Mouse (Mus musculus): ENCODE results near the gene Sun5. TPM values are rescaled to one million over a fixed set of nuclear protein-coding genes. Genes with fewer than 3 reads are reported as not detected.
A peak's percentile ranks its signal among the peaks of the same experiment; 100 is the strongest.
"Not testable (repeated sequence)": the region's sequence is repeated elsewhere in the genome, so short reads cannot be mapped to it uniquely, and the experiment has no call there.

Sun5 gene
- polyA plus RNA-seq, 1 experiment: not detected

DNA sequence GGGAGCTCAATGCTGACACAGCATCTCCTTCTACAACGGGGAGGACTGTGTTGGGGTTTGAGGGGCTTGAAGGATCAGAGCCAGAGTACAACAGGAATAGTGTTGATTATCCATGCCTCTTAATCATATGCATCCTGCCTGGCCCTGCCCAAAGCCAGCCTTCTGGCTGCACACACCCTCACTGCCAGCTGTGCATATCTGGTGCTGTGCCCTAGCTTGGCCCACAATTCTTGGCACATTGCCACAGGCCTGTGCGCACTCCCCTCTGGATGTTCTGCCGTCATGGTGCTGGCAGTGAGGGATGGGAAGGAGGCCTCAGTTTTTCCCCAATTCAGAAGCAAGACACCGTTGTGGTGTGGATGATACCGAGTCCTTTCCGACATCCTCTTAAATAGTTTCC is 46.3 kb downstream of the Sun5 start:
- H3K36me3 ChIP-seq (ENCODE audit: control insufficient read depth, insufficient read depth, low read length): no peaks in the 10 kb centered on the region
- no peak overlapping the region for H3K27ac ChIP-seq (ENCODE audit: insufficient read depth, low read depth, low read length)
- 69% methylated on average over 6 of the region's 6 CpGs for whole genome bisulfite sequencing
- no peaks in the 10 kb centered on the region for H3K4me1 ChIP-seq (ENCODE audit: control insufficient read depth, insufficient read depth, low read length)
- DNase-seq: no peak
- TF ChIP-seq CTCF (conservative IDR thresholded peaks at IDR 0.05; ENCODE audit: insufficient read depth, insufficient read length, low read depth, low read length): no peak
- TF ChIP-seq POLR2A (IDR thresholded peaks at IDR 0.05; ENCODE audit: low read depth, low read length): no peak
- no peaks in the 10 kb centered on the region for H3K27me3 ChIP-seq (replicated peaks; ENCODE audit: control insufficient read depth, insufficient read depth, low read length)
- H3K4me3 ChIP-seq (ENCODE audit: insufficient read depth, low read depth, low read length): no peak overlapping the region

DNA sequence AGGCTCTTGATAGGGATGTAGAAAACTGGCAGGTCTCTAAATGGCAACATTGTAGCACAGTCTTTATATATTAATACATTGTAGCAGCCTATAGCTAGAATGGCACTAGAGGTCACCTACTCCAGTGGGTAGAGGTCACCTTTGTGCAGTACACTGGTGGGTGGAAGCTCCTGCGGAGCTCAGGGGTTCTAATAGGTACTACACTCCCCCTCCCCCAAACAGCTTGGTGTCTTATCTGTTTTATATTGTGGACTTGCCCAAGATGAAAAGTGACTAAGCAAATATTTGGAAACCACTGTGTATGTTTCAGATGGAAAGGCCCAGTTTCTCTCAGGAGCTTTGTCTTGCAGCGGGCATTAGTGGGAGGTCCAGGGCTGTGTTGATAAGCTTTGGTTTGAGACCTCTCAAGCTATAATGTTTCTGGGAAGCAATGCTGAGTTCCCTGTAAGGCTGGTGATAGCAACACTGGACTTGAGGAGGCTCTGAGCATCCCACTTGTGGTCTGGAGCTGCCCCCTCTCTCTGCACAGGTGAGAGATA is 48.8 kb downstream of the Sun5 start:
- no peak overlapping the region for H3K4me3 ChIP-seq (ENCODE audit: insufficient read depth, low read depth, low read length)
- no peaks in the 10 kb centered on the region for H3K36me3 ChIP-seq (ENCODE audit: control insufficient read depth, insufficient read depth, low read length)
- no peaks in the 10 kb centered on the region for H3K27me3 ChIP-seq (replicated peaks; ENCODE audit: control insufficient read depth, insufficient read depth, low read length)
- H3K4me1 ChIP-seq (ENCODE audit: control insufficient read depth, insufficient read depth, low read length): no peaks in the 10 kb centered on the region
- DNase-seq: no peak
- H3K27ac ChIP-seq (ENCODE audit: insufficient read depth, low read depth, low read length): no peak overlapping the region
- TF ChIP-seq CTCF (conservative IDR thresholded peaks at IDR 0.05; ENCODE audit: insufficient read depth, insufficient read length, low read depth, low read length) (no peak), POLR2A (IDR thresholded peaks at IDR 0.05; ENCODE audit: low read depth, low read length) (no peak)
- 89% methylated on average over 2 of the region's 2 CpGs for WGBS

DNA sequence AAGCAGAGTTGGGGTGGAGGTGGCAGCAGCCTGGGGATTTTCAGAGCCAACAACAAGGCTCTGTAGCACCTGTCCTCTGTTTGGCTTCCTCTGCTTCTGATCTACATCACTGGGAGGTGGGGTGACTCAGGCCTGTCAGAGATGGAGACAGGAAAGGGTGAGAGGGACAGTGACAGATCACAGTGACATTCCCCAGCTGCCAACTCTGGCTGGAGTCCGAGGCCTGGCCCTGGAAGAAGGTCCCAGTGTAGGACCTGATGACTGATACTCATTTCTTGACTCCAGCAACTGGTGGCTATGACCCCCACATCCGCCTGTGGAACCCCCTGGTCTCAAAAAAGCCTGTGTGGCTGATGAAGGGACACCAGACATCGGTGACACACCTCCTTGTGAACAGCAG is 61.0 kb downstream of the Sun5 start:
- TF ChIP-seq CTCF (conservative IDR thresholded peaks at IDR 0.05; ENCODE audit: insufficient read depth, insufficient read length, low read depth, low read length): no peak
- no peak for TF ChIP-seq POLR2A (IDR thresholded peaks at IDR 0.05; ENCODE audit: low read depth, low read length)
- DNase-seq: no peak
- no peaks in the 10 kb centered on the region for H3K4me1 ChIP-seq (ENCODE audit: control insufficient read depth, insufficient read depth, low read length)
- H3K27me3 ChIP-seq (replicated peaks; ENCODE audit: control insufficient read depth, insufficient read depth, low read length): no peaks in the 10 kb centered on the region
- H3K27ac ChIP-seq (ENCODE audit: insufficient read depth, low read depth, low read length): no peak overlapping the region
- no peak overlapping the region for H3K4me3 ChIP-seq (ENCODE audit: insufficient read depth, low read depth, low read length)
- H3K36me3 ChIP-seq (ENCODE audit: control insufficient read depth, insufficient read depth, low read length): no peaks in the 10 kb centered on the region
- WGBS: 61% methylated on average over 3 of the region's 3 CpGs

DNA sequence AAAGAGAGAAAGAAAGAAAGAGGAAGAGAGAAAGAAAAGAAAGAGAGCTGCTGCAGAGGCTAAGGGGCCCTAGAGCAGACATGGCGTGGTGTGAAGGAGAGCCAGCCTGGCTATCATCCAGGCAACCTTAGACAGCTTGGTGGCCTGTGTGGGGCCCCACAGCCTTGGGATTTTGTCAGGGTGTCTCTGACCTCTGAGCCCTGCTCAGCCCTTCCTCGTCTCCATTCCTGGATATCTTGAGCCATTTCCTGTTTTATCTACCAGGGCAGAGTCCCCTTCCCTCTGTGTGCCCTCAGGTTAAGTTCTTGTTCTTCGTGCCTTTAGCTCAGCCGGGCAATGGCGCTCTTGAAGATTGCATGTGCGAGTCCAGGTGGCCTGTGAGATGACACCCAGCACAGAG is 62.0 kb downstream of the Sun5 start:
- no peaks in the 10 kb centered on the region for H3K36me3 ChIP-seq (ENCODE audit: control insufficient read depth, insufficient read depth, low read length)
- TF ChIP-seq POLR2A (IDR thresholded peaks at IDR 0.05; ENCODE audit: low read depth, low read length) (no peak), CTCF (conservative IDR thresholded peaks at IDR 0.05; ENCODE audit: insufficient read depth, insufficient read length, low read depth, low read length) (no peak)
- H3K4me1 ChIP-seq (ENCODE audit: control insufficient read depth, insufficient read depth, low read length): no peaks in the 10 kb centered on the region
- no peak overlapping the region for H3K4me3 ChIP-seq (ENCODE audit: insufficient read depth, low read depth, low read length)
- WGBS: 82% methylated on average over 6 of the region's 6 CpGs
- H3K27me3 ChIP-seq (replicated peaks; ENCODE audit: control insufficient read depth, insufficient read depth, low read length): no peaks in the 10 kb centered on the region
- H3K27ac ChIP-seq (ENCODE audit: insufficient read depth, low read depth, low read length): no peak overlapping the region
- DNase-seq: no peak

DNA sequence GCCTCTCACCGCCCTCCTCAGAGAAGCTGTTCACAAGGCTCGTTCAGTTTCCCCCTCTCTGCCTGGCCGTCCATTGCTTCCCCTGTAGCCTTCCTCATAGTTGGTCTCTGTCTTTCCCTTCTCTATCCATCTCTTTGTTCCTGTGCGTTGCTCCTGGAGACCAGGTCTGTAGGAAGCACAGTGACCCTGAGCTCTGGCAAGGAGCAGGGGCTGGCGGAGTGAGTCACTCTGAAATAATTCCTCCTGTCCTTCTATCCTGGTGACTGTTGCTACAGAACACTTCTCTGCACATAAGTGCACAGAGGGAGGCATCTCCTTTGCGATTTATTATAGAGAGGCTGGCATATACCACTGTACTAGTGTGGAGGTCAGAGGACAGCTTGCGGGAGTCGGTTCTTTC is 62.7 kb downstream of the Sun5 start:
- TF ChIP-seq CTCF (conservative IDR thresholded peaks at IDR 0.05; ENCODE audit: insufficient read depth, insufficient read length, low read depth, low read length) (no peak), POLR2A (IDR thresholded peaks at IDR 0.05; ENCODE audit: low read depth, low read length) (no peak)
- H3K27me3 ChIP-seq (replicated peaks; ENCODE audit: control insufficient read depth, insufficient read depth, low read length): no peaks in the 10 kb centered on the region
- no peak overlapping the region for H3K4me3 ChIP-seq (ENCODE audit: insufficient read depth, low read depth, low read length)
- H3K36me3 ChIP-seq (ENCODE audit: control insufficient read depth, insufficient read depth, low read length): no peaks in the 10 kb centered on the region
- 81% methylated on average over 8 of the region's 8 CpGs for WGBS
- no peaks in the 10 kb centered on the region for H3K4me1 ChIP-seq (ENCODE audit: control insufficient read depth, insufficient read depth, low read length)
- DNase-seq: no peak
- no peak overlapping the region for H3K27ac ChIP-seq (ENCODE audit: insufficient read depth, low read depth, low read length)

DNA sequence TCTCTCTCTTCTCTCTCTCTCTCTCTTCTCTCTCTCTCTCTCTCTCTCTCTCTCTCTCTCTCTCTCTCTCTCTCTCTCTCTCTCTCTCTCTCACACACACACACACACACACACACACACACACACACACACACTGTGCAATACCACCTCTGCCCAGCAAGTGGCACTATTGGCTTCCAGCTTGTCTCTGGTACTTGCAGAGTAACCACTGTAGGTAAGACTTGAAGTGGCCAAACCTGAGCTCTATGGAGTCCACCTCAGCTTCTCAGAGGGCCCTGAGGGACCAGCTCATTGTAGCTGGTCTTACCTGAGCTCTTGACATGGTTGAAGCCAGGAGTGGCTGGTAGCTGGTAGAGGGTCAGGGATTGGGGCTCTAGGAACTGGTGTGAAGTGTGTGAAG is 63.4 kb downstream of the Sun5 start:
- H3K27me3 ChIP-seq (replicated peaks; ENCODE audit: control insufficient read depth, insufficient read depth, low read length); H3K4me1 ChIP-seq (ENCODE audit: control insufficient read depth, insufficient read depth, low read length); H3K36me3 ChIP-seq (ENCODE audit: control insufficient read depth, insufficient read depth, low read length); H3K27ac ChIP-seq (ENCODE audit: insufficient read depth, low read depth, low read length); H3K4me3 ChIP-seq (ENCODE audit: insufficient read depth, low read depth, low read length): not testable (repeated sequence)
- DNase-seq: peak; percentile 46
- peak; percentile 63 for TF ChIP-seq CTCF (conservative IDR thresholded peaks at IDR 0.05; ENCODE audit: insufficient read depth, insufficient read length, low read depth, low read length)

Other genes with a start within 250 kb of the Sun5 start
- 14.5 and 22.3 TPM in 2 replicates for gene Commd7, start 238.3 kb downstream of the Sun5 start, polyA plus RNA-seq (2012; rRNA removed)
- 1.3 and 1.7 TPM in 2 replicates for gene Dnmt3b, start 221.6 kb downstream of the Sun5 start, polyA plus RNA-seq (2012; rRNA removed)
- 0.07 TPM in 1 of 2 replicates, not detected in the other for gene Dnmt3c, start 174.4 kb downstream of the Sun5 start, polyA plus RNA-seq (2012; rRNA removed)
- gene Mapre1, start 129.8 kb downstream of the Sun5 start, polyA plus RNA-seq (2012; rRNA removed): 8.2 and 11.2 TPM in 2 replicates
- 0.14 and 0.20 TPM in 2 replicates for gene Efcab8, start 91.2 kb downstream of the Sun5 start, polyA plus RNA-seq (2012; rRNA removed)
- not detected in 2 replicates for gene Bpifb2, start 4.0 kb upstream of the Sun5 start, polyA plus RNA-seq (2012; rRNA removed)
- 0.06 TPM in 1 of 2 replicates, not detected in the other for gene Bpifb6, start 29.3 kb upstream of the Sun5 start, polyA plus RNA-seq (2012; rRNA removed)
- not detected in 2 replicates for gene Bpifb3, start 47.1 kb upstream of the Sun5 start, polyA plus RNA-seq (2012; rRNA removed)
- not detected in 2 replicates for gene Bpifb4, start 67.1 kb upstream of the Sun5 start, polyA plus RNA-seq (2012; rRNA removed)
- not detected in 2 replicates for gene Bpifa6, start 103.9 kb upstream of the Sun5 start, polyA plus RNA-seq (2012; rRNA removed)
- gene Bpifa2, start 137.2 kb upstream of the Sun5 start, polyA plus RNA-seq (2012; rRNA removed): not detected in 2 replicates